Comparison of ENCODE assay signal across 8 mouse cellular contexts in the genomic region with DNA sequence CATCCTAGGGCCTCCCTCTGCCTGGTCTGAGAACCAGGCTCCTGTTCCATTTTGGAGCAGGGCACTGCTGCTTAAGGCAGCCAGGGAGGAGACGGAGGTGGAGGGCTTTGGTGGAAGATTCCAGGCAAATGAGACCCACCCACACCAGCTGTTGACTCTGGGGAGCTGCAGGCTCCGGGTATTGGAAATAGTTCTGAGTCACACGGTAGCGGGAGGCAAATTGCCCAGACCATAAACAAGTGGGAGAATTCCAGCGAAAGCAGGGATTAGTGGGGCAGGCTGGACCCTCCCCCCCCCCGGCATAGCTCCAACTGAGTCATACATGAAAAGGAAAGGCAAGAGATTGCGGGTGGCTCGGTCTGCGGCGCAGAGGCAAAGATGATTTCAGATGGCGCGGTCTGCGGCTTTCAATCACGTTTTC.
DNase-seq lines count a peak whose midpoint lies in the region; ATAC-seq and TF ChIP-seq lines count a peak whose summit lies in the region.

No protein-coding gene starts in this region.

- peak; percentile 60; the same call in 1 of the 2 replicates for ATAC-seq in lung, embryonic 14.5 days (ENCODE audit: insufficient read depth)
- ATAC-seq in forebrain, embryonic 13.5 days: peak; percentile 41
- peak; percentile 49; the same call in 1 of the 2 replicates for ATAC-seq in heart, embryonic 16.5 days (replicated peaks; ENCODE audit: extremely low read depth, insufficient read depth, low FRiP score)

- no peak overlapping the region for H3K4me3 ChIP-seq in lung, embryonic 14.5 days (ENCODE audit: low read depth, low read length)
- no peak overlapping the region for H3K4me3 ChIP-seq in forebrain, embryonic 13.5 days
- no peak overlapping the region for H3K4me3 ChIP-seq in heart, embryonic 16.5 days (ENCODE audit: low read length)

- H3K9me3 ChIP-seq in lung, embryonic 14.5 days (ENCODE audit: low read depth, low read length): no peaks in the 10 kb centered on the region
- H3K9me3 ChIP-seq in forebrain, embryonic 13.5 days (replicated peaks): 0 out of 2 replicates have a peak, but pooled peaks cover 4% of the 10 kb centered on the region
- H3K9me3 ChIP-seq in heart, embryonic 16.5 days (replicated peaks; ENCODE audit: control insufficient read depth, low read length): peaks cover 5% of the 10 kb centered on the region; the same call in 1 of the 2 replicates

- TF ChIP-seq CTCF in lung, embryonic 14.5 days (IDR thresholded peaks at IDR 0.05; ENCODE audit: low read depth): no peak

- no peaks in the 10 kb centered on the region for H3K4me1 ChIP-seq in lung, embryonic 14.5 days (ENCODE audit: insufficient read depth)
- peaks cover 16% of the 10 kb centered on the region for H3K4me1 ChIP-seq in forebrain, embryonic 13.5 days
- H3K4me1 ChIP-seq in heart, embryonic 16.5 days (ENCODE audit: control insufficient read depth, insufficient read depth, low read length): 0 out of 2 replicates have a peak, but pooled peaks cover 2% of the 10 kb centered on the region

- peak; percentile 65 for DNase-seq in lung, embryonic 14.5 days
- no peak for DNase-seq in lung, postnatal 25 days (ENCODE audit: low spot score)
- peak; percentile 76 to 90 for DNase-seq in left cerebral cortex, adult 9 months (ENCODE audit: low spot score in 2 of 2)
- peak; percentile 39 for DNase-seq in retina, postnatal 1 day
- DNase-seq in thymus, postnatal 10 days (ENCODE audit: low spot score in 2 of 2): no peak
- DNase-seq in c-Kit-positive CD71-positive TER-119-positive erythroid progenitor cells, embryonic 14.5 days (ENCODE audit: low spot score): no peak

- H3K9ac ChIP-seq in lung, embryonic 14.5 days: no peak overlapping the region
- no peak overlapping the region for H3K9ac ChIP-seq in forebrain, embryonic 13.5 days
- H3K9ac ChIP-seq in heart, embryonic 16.5 days (ENCODE audit: low read length): no peak overlapping the region

- no peak overlapping the region for H3K27ac ChIP-seq in lung, embryonic 14.5 days (ENCODE audit: low read depth)
- no peak overlapping the region for H3K27ac ChIP-seq in forebrain, embryonic 13.5 days
- no peak overlapping the region for H3K27ac ChIP-seq in heart, embryonic 16.5 days (ENCODE audit: low read length)

- no peaks in the 10 kb centered on the region for H3K36me3 ChIP-seq in lung, embryonic 14.5 days (ENCODE audit: insufficient read depth)
- no peaks in the 10 kb centered on the region for H3K36me3 ChIP-seq in forebrain, embryonic 13.5 days (ENCODE audit: poor library complexity, severe bottlenecking)
- no peaks in the 10 kb centered on the region for H3K36me3 ChIP-seq in heart, embryonic 16.5 days (ENCODE audit: control insufficient read depth, insufficient read depth)

- 33% methylated on average over 14 of the region's 14 CpGs for WGBS in lung, embryonic 14.5 days
- 18% methylated on average over 14 of the region's 14 CpGs for WGBS in forebrain, embryonic 13.5 days
- WGBS in heart, embryonic 16.5 days: 28% methylated on average over 14 of the region's 14 CpGs

- peak overlapping the region; percentile 31 for H3K4me2 ChIP-seq in lung, embryonic 14.5 days
- H3K4me2 ChIP-seq in forebrain, embryonic 13.5 days: peak overlapping the region; percentile 40
- H3K4me2 ChIP-seq in heart, embryonic 16.5 days (ENCODE audit: low read depth, low read length): 0 out of 2 replicates have a peak overlapping the region, but pooled peaks have one; percentile 10

- no peaks in the 10 kb centered on the region for H3K27me3 ChIP-seq in lung, embryonic 14.5 days (ENCODE audit: insufficient read depth, low read length)
- peaks cover 8% of the 10 kb centered on the region for H3K27me3 ChIP-seq in forebrain, embryonic 13.5 days
- H3K27me3 ChIP-seq in heart, embryonic 16.5 days (ENCODE audit: control insufficient read depth, insufficient read depth, low read length): no peaks in the 10 kb centered on the region

Comparison
In these comparisons a context has a peak if more than half of its experiments do, and no peak if none do; other contexts are left out.
1. DNase-seq: peak in lung, embryonic 14.5 days (single experiment), left cerebral cortex, adult 9 months (2 of 2) and retina, postnatal 1 day (single experiment); none in lung, postnatal 25 days (single experiment), thymus, postnatal 10 days (0 of 2) and c-Kit-positive CD71-positive TER-119-positive erythroid progenitor cells, embryonic 14.5 days (single experiment).
2. Peak in every context shown above with its lines, with median percentiles within 50 percentile points of each other: ATAC-seq and H3K4me2 ChIP-seq.